Mouse (Mus musculus): Measurements from ENCODE around the gene Ddit4l. TPM values are rescaled to one million over a fixed set of nuclear protein-coding genes. Genes with fewer than 3 reads are reported as not detected.
"Not testable (repeated sequence)": the region's sequence is repeated elsewhere in the genome, so short reads cannot be mapped to it uniquely, and the experiment has no call there.

Ddit4l gene
- polyA plus RNA-seq, 1 experiment = not detected

- no peak for TF ChIP-seq GATA1 (IDR thresholded peaks at IDR 0.05; ENCODE audit: low read length)
Observed at GRCm38 (mm10) chr3:137636571-137636970, 15.2 kb downstream of the Ddit4l start.

DNA sequence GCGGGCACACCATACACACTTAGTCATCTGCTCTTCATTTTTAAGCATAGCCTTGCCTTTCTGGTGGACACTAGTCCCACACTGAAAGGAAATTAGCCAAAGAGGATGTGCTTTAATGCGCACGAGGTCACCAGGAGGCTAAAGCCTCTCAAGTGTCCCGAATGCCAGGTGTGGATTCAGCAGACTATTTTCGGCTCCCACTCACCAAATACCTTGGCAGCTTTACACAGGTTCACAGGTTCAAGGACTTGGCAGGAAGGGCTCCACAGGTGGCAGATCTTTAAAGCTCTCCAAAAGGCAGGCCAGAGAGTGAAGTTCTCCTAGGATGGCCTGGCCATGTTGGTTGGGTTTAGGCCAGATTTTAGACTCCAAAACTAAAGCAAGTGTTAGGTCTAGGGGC is 19.8 kb downstream of the Ddit4l start:
- TF ChIP-seq GATA1 (IDR thresholded peaks at IDR 0.05; ENCODE audit: low read length) = no peak

- TF ChIP-seq GATA1 (IDR thresholded peaks at IDR 0.05; ENCODE audit: low read length) = no peak
Observed at GRCm38 (mm10) chr3:137642137-137642536, 20.7 kb downstream of the Ddit4l start.

- TF ChIP-seq GATA1 (IDR thresholded peaks at IDR 0.05; ENCODE audit: low read length) = no peak
Observed at GRCm38 (mm10) chr3:137642568-137642967, 21.2 kb downstream of the Ddit4l start.

- no peak for TF ChIP-seq GATA1 (IDR thresholded peaks at IDR 0.05; ENCODE audit: low read length)
Observed at GRCm38 (mm10) chr3:137644081-137644480, 22.7 kb downstream of the Ddit4l start.

DNA sequence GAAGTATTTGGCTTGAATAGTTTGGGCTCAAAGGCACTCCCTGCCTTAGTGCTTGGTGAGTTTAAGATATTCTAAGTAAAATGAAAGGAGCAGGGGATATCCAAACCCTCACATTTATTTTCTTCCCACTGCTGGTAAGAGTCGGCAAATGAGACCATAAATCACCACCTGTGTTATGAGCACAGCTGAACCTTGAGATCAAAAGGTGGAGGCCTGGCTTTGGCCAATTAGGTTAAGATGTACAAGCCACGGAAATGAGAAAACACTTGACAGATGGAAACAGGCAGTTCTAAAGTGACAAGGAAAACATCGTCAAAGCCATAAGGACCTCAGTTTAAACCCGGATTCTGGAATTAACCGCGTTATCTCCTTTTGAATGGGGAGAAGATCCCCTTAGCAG is 23.5 kb downstream of the Ddit4l start:
- no peak for TF ChIP-seq GATA1 (IDR thresholded peaks at IDR 0.05; ENCODE audit: low read length)

- no peak for TF ChIP-seq GATA1 (IDR thresholded peaks at IDR 0.05; ENCODE audit: low read length)
Observed at GRCm38 (mm10) chr3:137647427-137648100, 26.2 kb downstream of the Ddit4l start.

- no peak for TF ChIP-seq GATA1 (IDR thresholded peaks at IDR 0.05; ENCODE audit: low read length)
Observed at GRCm38 (mm10) chr3:137649112-137649511, 27.7 kb downstream of the Ddit4l start.

- TF ChIP-seq GATA1 (IDR thresholded peaks at IDR 0.05; ENCODE audit: low read length) = no peak
Observed at GRCm38 (mm10) chr3:137652853-137653252, 31.4 kb downstream of the Ddit4l start.

DNA sequence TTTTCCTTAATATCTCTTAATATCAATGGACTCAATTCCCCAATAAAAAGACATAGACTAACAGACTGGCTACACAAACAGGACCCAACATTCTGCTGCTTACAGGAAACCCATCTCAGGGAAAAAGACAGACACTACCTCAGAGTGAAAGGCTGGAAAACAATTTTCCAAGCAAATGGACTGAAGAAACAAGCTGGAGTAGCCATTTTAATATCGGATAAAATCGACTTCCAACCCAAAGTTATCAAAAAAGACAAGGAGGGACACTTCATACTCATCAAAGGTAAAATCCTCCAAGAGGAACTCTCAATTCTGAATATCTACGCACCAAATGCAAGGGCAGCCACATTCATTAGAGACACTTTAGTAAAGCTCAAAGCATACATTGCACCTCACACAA is 49.8 kb downstream of the Ddit4l start, which contains the start of gene Gm21962:
Gene Gm21962, plus strand, starts transcription at position 301 of the 400 bp plus-strand sequence.
- not testable (repeated sequence) for TF ChIP-seq GATA1 (IDR thresholded peaks at IDR 0.05; ENCODE audit: low read length)

Other genes starting within 250 kb of the Ddit4l start
- not detected in 2 replicates for gene Gm21962, start 49.9 kb downstream of the Ddit4l start, polyA plus RNA-seq (2012)
- gene H2afz, start 242.9 kb downstream of the Ddit4l start, polyA plus RNA-seq (2012) = 2,944 and 3,945 TPM in 2 replicates
- 2.7 and 3.3 TPM in 2 replicates for gene Dnajb14, start 246.1 kb downstream of the Ddit4l start, polyA plus RNA-seq (2012)

Measured in G1E-ER4 (cell line).